Mouse (Mus musculus): Measurements from ENCODE around the gene Flrt1. TPM values are rescaled to one million over a fixed set of nuclear protein-coding genes. Genes with fewer than 3 reads are reported as not detected.
A peak's percentile ranks its signal among the peaks of the same experiment; 100 is the strongest.
"Not testable (repeated sequence)": the region's sequence is repeated elsewhere in the genome, so short reads cannot be mapped to it uniquely, and the experiment has no call there.

The Flrt1 gene
- total RNA-seq, 2 experiments from 2014 or later, result 0.31 to 0.35 TPM

DNA sequence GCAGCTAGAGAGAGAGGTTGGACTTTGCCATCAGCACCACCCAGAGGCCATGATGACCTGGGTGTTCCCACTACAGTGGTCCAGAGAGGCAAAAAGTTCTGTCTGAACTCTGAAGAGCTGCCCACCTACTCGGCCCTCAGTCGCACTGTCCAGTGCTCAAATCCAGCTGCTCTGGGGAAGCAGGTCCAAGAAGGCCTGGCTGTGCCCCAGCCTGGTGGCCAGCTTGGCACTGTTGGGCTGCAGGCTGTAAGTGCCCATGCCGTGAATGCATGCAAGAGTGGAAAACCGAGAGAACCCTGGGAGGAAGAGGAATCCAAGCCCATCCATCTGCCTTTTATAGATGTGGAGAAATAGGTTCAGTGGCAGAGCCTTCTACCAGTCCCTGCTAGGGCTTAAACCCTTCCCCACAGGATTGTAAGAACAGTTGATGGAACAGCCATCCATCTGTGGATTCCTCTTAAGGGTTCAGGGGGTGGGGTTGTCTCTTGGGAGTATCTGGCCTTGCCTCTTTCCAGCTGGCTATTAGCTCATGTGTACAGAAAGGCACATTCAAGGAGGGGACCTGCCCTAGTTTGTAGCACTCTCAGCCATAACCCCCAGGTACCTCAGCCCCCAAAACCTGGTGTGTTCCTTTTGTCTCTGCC is 2.1 kb downstream of the Flrt1 start:
- DNase-seq, result peak; percentile 55

DNA sequence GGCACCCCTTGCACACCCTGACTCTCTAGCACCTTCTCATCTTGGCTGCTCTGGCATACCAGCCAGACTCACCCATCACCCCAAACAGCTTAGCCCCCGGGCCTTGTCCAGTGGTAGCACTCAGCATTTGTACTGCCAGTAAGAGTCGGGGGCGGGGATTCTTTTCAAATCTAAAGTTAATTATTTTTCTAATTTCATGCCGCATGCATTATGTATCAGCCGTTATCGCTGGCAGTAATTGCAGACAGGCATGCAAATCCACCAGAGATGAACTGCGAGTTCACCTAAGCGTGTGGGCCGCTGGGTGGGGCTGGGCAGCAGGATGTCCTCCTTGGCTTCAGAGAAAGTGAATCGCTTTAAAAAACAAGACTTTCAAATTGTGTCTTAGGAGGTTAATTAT is 3.5 kb downstream of the Flrt1 start:
- no peak for DNase-seq

DNA sequence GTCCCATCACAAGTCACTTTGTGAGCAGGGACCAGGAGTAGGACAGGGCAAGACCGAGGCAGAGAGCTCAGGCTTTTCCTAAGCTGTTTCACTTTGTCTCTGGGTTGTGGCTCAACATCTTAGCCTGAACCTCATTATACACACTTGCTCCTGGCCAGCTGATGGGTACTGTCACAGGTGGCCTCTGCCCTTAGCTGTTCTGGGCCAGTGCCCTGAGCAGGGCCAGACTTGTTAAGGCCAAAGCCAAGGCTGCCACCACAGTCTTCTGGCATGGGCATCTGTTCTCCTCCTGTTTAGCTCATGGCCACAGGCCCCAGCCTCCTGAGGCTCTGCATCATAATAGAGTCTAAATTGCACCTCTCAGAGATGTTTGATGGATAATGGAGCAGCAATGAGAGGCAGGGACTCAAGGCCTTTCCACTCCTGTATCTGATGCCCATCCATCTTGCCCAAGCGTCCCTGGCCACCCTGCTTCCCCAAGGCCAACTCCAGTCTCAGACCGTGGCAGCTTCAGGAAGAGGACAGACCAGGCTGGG is 5.8 kb downstream of the Flrt1 start:
- no peak for DNase-seq

DNA sequence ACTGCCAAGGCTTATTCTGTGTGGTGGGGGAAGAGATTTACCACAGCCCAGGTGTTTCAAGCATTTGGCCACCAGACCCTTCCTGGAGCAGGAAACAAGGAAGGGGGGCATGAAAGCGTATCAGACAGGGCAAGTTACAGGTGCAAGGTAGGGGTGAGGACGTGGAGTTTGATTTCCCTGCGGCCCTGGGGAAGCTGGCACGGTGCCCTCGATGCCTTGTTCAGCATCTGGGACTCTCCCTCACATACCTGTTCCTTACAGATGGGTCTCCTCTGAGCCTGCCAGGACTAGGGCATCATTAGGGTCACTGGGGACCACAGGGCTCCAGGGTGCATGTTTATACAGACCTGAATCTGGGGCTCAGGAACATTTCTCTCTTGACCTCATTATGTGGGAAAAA is 12.8 kb downstream of the Flrt1 start:
- DNase-seq, result no peak

DNA sequence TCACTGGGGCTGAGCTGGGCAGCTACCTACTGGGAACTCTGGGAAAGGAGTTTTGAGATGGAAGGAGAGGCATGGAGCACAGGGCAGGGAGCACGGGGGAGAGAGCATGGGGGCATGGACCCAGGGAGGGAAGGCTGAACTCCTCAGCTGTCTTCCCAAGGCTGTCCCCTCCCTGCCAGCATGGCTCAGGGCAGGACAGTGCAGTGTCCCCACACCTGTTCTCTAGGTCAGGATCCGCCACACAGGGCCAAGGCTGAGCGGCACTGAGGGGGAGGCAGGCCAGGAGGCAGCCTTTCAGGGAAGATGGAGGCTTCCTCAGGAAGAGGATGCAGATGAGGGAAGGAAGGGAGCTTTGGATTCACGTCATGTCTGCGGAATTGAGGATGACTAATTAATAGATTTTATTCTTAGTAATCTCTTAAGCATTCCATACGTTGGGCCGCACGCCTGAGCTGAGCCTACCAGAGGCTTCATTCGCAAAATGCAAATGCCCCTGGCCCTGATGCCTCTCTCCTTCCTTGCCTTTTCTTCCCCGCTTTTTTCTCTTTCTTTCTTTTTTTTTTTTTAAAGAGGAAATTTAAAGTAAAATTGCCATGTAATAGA is 14.0 kb downstream of the Flrt1 start:
- DNase-seq, result no peak

DNA sequence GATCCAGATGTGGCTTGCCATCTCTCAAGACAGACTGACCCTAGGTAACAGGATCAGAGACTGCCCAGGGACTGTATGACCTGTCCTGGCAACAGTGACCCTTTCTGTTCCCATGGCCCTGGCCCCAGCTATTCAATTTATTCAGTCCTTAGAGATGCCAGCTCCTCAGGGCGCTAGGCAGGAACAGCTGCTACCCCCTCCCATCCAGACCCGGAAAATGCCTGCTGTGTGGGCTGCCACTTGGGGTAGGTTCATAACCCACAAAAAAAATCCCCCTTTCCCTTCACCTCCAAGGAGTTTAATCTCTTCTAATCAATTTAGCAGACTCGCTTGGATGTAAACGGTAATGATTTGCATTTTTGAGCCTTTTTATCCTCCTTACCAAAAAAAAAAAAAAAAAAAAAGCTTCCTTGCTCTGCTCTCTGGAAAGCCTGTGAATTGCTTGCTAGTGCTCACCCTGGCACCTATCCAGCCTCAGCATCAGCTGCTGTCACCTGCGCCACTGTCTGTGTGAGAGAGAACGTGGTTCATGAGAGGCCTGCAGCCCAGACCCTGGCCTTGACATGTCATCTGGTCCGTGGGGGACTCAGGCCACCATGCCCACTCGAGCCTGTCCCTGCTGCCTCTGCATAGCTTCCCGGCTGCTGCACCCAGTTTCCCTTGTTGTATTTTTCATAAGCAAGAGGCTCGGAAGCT is 15.0 kb downstream of the Flrt1 start:
- DNase-seq, result no peak

DNA sequence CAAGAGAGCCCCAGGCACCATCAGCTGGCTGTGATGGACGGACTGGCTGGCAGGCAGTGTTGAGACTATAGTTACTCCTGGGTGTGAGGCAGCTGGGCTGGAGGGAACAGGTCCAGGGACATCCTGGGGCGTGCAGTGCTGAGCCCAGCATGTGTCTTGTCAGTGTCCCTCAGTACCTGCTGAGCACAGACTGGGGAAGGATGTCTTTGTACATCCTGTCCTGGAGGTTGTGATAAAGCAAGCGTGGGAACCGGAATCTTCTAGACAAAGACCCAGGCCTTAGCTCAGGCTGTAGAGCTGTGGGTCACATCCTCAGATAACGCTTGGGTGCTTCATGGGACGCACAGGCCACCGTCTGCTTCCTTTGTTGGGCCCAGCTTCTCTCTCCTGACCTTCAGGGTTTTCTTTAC is 15.7 kb downstream of the Flrt1 start:
- DNase-seq, result peak; percentile 51

DNA sequence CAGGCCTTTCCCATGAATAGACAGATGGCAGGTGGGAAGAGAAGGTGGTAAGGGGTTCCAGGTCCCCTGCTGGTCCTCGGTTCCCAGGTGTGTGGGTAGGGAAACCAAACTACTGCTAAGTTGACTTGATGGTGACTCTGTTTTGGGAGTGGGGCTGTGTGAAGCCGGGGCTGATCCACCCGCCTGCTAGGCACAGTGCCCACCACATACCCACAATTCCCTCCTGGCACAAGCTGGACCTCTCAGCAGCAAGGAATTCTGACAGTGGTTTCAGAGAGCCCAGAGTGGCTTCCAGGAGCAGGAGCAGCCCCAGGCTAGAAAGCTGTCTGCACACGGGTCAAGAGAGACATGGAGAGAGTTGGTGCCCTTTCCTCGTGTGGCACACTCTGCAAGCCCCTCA is 16.5 kb downstream of the Flrt1 start:
- DNase-seq, result no peak

DNA sequence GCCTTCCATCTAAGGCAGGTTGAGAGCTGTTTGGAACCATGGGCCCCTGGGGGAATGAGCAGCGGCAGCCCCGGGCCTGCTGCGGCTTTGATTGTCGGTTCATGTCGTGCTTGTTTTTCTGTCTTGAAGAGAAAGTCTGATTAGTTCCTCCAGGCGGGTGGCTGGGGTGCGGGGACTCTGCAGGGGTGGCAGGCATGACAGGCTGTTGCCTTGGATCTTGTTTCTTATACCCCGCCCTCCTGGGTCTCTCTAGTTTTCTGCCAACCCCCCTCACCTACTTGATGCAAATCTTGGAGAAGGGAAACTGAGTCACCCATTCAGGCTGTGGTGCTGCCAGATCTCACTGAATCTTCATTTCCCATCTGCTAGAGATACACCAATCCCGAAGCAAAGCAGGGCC is 17.0 kb downstream of the Flrt1 start:
- no peak for DNase-seq

DNA sequence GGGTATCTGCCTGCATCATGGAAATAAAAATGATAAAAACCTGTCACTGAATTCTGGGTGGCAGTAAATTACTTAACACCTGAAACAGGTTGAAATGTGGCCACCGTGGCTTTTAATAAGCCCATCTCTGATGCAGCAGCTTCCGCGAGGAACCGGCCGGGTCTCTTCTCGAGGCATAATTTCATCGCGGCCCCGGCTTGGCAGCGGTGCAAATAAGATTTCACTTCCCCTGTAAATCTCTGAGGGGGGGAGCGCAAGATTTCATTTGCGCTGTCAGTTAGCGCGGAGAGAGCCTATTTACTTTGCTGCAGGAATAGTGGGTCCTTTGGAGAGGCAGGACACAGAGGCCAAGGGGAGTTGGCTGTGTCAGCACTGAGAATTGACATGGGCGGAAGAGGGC is 20.8 kb downstream of the Flrt1 start:
- DNase-seq, result no peak

DNA sequence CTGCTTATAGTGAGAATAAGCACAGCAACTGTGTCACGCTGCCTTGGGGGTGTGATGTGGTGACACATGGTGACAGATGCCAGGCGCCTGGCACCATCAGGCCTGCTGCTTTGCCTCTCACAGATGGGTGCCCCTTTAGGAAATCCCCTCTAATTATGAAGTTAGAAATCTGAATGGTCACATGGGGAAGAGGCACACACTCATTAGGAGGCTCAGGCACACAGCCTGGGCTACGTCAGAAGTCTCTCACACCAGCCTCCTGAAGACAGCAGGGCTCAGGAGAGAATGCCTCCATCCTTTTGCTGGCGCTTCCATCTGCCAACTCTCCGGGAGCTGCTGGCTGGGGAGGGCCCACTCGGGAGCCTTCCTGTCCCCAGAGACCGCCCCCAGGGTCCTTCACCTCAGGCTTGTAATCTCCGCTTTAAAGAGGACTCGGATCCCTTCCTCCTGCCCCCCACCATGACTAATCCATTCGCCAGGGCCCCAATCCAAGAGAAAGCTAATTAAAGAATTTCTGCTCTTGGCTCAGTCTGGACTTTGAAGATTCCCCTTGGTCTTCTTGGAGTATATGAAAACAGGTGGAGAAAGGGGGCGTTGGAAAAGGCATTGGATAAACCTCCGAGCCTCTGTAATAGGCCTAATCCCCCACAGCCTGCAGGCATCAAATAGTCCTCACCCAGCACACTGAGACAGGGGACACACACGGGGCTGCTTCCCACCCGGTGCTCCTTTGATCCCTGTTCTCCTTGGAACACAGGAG is 22.3 kb downstream of the Flrt1 start:
- DNase-seq, result no peak

DNA sequence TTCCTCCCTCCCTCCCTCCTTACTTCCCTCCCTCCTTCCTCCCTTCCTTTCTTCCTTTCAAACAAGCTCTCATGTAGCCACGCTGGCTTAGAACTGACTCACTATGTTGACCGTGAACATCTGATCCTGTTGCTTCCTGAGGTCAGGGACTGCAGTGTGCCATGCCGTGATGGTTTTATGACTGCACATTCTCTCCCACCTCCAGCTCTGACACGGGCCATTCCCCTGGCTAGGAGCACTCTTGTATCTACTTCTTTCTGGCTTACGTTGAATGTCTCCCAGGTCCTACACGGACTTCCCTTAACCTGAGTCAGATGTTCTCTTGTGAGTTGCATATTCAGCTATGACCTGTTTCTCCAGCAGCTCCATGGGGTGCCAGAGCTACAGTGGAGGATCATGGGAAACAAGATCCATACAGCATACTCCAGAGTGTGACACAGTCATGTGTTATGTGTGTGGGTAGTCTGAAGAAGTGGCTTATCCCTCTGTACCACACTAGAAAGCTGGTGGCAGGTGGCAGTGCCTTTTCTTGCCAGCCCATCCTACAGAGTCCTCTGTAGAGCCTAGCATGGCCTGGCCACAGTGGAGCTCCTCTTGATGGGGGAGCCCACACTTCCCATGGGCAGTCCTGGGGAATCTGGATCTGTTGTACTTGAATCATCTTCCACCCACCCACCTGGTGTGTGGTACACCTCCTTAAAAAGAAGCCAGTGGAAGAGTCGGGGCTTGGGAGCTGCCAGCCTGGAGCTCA is 23.8 kb downstream of the Flrt1 start:
- DNase-seq, result no peak

DNA sequence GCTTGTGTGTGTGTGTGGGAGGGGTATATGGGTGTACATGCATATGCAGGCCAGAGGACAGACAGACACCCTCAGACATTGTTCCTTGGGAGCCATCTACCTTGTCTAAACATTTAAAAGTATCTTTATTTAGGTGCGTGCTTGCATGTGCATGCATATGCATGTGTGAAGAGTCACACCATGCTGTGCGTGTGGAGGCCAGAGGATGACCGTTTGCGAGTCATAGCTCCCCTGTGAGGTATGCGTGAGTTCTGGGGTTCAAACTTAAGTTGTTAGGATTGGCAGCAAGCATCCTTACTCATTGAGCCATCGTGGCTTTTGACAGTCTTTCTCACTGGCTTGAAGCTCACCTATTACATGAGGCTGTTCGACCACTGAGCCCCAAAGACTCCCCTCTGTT is 27.3 kb downstream of the Flrt1 start:
- no peak for DNase-seq

DNA sequence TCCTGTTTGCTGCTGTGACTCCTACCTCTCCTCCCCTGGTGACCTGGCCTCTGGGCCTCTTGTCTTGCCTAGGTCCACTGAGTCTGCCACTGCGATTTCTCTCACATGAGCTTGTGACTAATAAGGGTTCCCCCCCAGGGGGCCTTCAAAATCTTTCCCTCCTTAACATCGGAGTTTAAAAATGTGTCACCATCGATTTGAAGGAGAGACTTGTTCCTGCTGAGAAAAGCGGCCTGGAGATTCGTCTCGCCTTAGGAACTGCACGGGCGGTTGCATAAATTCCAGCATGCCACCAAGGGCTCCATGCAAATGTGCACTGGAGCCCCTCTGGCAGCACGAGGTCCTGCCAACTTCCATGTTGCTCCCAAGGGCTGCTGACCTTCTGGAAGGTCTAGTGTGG is 27.9 kb downstream of the Flrt1 start:
- DNase-seq, result no peak

DNA sequence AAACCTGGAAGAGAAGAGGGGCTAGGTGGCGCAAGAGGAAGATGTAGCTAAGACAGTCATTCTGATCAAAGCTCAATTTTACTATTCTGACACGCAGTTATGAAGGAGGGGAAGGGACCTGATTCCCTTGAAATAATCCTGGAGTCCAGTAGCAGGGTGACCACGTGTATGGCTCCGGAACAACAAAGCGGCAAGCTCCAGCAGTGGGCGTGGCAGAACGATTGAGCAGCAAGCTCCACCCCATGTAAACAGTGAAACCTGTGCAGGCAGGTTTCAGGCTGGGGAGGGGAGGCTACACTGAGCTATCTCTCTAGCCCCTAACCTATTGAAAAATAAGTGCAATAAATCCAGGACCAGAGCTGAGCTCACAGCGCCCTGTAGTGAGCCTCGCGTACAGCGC is 30.2 kb downstream of the Flrt1 start:
- DNase-seq, result not testable (repeated sequence)

DNA sequence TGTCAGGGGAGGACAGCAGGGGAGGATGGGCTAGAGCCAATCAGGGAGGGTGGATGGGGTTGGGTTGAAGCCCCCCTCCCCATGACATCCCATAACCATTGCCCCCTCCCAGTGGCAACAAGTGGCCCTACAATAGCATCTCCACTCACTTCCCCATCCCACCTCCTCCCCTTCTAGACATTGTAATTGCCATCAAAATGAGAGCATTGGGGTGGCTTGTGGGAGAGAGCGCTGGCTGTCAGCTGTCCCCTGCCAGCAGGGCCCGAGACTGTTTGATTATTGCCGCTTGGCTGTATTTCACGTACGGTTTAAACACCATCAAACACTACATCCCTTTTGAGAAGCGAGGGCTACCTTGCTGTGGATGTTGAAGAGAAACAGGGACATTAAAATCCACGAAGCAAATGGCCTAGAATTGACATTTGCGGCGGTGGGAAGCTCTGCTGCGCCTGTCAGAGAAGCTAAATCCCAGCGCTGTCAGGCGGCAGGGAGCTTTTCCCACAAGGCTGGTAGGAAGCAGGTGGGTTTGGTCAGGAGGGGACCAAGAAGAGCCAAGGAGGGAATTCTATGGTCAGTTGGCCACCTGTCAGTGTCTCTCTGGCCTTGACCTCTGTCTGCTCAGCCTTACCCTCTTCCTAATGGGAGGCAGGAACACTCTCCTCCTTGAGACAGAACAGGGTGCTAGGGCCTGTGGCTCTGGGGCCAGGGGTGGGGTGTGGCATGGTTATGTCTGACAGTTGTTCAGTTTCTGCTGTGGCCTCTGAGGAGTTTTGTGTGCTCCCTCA is 31.3 kb downstream of the Flrt1 start:
- DNase-seq, result no peak

DNA sequence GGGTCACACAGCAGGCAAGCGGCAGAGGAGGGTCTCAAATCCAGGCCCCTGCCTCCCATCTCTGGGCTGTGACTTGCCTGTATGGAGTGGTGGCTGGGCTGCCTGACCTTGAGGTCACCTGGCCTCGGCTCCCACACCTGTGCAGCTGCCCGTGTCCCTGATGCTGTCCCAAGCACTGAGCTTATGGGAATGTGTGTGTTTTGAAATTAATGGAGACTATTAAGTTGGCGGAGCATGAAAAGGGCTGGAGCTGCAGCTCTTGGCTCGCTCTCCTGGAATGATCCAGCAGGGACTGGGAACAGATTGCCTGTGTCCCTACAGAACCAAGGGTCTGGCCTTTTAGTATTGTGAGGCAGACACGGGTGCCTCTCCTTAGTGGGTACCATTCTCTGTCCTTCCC is 33.3 kb downstream of the Flrt1 start:
- no peak for DNase-seq

DNA sequence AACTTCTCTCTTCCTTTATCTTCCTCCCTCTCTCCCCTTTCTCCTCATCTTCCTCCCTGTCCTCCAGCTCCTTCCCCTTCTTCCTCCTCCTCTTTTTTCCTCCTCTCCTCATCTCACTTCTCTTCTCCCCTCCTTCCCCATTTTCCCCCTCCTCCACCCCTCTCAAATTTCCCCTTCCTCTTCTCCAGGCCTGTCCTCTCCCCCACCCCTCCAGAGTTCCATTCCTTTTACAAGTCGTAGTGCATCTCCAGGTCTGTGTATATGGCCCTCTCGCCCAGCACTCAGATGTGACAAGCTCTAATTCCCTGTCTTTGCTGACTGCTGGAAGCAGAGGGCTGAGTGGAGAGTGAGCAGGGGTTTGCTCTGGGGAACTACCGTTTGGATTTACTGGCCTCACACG is 34.8 kb downstream of the Flrt1 start:
- no peak for DNase-seq

DNA sequence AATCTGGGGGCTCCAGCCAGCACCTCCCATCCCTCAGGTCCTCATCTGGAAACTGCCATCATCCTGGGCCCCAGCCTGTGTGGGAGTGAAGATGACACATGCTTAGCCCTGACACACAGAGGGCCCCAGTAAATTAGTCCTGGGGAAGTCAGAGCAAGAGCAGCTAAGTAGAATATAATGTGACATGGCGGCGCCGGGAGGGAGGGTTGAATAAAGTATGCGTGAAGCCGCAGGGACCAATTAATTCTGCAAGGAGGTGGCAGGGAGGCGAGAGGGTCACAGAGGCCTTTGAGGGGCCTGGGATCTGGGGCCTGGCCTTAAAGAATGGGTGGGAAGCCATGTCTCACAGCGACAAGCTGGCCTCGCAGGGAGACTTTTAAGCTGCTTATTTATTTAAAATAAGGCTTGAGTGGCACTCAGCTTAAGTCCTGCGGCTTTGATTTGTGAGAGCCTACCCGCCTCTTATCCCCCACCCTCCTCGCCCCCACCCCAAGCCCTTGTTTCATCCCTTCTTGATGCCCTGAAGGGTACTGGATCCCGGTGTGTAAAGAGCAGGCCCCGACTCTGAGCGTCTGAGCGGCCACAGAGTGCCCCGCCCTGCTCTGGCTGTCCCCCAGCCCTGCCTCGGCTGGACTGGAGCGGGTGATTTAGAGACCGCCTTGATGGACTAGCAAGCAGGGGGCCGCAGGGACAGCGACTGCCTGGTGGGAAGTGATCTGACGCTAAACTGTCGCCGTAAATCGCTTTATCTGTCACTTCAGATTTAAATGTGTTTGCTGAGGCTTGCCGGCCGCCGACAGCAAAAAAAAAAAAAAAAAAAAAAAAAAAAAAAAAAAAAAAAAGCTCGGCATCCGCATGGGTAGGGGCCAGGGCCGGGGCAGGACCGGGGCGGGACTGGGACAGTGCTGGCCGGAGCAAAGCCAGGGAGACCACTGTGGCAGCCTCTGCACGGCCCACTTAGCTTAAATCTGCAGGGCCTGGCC is 35.5 kb downstream of the Flrt1 start:
- peak; percentile 48 for DNase-seq

Data from gastrocnemius, postnatal 25 days (tissue).